Mouse (Mus musculus) intestine, embryonic 14.5 days (tissue): ENCODE measurements around the gene Ppfia4. TPM values are rescaled to one million over a fixed set of nuclear protein-coding genes. Genes with fewer than 3 reads are reported as not detected.

Experiments
- ATAC-seq: fragments of 200-750 bp; cut with Nextera tagmentation; replicated peaks from 2 replicates; pipeline ENCODE4 v1.8.0; 2017; ENCODE audit warnings: low read depth, moderate number of reproducible peaks, moderate TSS enrichment, moderate library complexity; ENCODE audit not compliant: low FRiP score, low TSS enrichment
- DNase-seq: peaks from one replicate; pipeline ENCODE4 v3.0.0-alpha.2; 2018; ENCODE audit warnings: low spot score
- H3K27ac ChIP-seq: fragments of 300-500 bp; sonication (generic); 2 replicates; pipeline ENCODE4 v1.5.1; 2014; ENCODE audit warnings: low read depth, mild to moderate bottlenecking, control low read depth
- H3K27me3 ChIP-seq: fragments of 300-500 bp; sonication (generic); replicated peaks from 2 replicates; pipeline ENCODE4 v1.6.1; 2014; ENCODE audit warnings: low read length, control low read depth; ENCODE audit not compliant: control insufficient read depth, insufficient read depth
- H3K36me3 ChIP-seq: fragments of 300-500 bp; sonication (generic); 2 replicates; pipeline ENCODE4 v1.6.1; 2014; ENCODE audit warnings: low read length, control low read depth; ENCODE audit not compliant: control insufficient read depth, insufficient read depth
- H3K4me1 ChIP-seq: fragments of 300-500 bp; sonication (generic); replicated peaks from 2 replicates; pipeline ENCODE4 v1.6.1; 2014; ENCODE audit warnings: low read length, control low read depth, mixed read lengths; ENCODE audit not compliant: control insufficient read depth, insufficient read depth
- H3K4me2 ChIP-seq: fragments of 300-500 bp; sonication (generic); 2 replicates; pipeline ENCODE4 v1.6.1; 2014; ENCODE audit warnings: low read length
- H3K4me3 ChIP-seq: fragments of 300-500 bp; sonication (generic); 2 replicates; pipeline ENCODE4 v1.5.1; 2014; ENCODE audit warnings: low read depth, low read length, control low read depth, mixed read lengths
- H3K9ac ChIP-seq: fragments of 300-500 bp; sonication (generic); 2 replicates; pipeline ENCODE4 v1.6.1; 2014; ENCODE audit warnings: mild to moderate bottlenecking, low read length
- H3K9me3 ChIP-seq: fragments of 300-500 bp; sonication (generic); 2 replicates; pipeline ENCODE4 v1.6.1; 2016; ENCODE audit warnings: low read length, control low read depth; ENCODE audit not compliant: control insufficient read depth
- WGBS: fragments of 180-500 bp; shearing (Covaris S2); extraction: QIAGEN DNeasy Blood & Tissue Kit; methylation state at CpG from one replicate; pipeline ENCODE4 v1.1.7; 2014; 5-methylcytosine and 5-hydroxymethylcytosine counted together
- polyA plus RNA-seq: library from polyadenylated mRNA; unstranded; fragments of >200 nt; fragmentation: Nextera tagmentation; extraction: Ambion mirVana; gene quantifications from 2 replicates; pipeline ENCODE4 v1.2.1, GENCODE M21; 2014

Gene Ppfia4
- polyA plus RNA-seq, 1 experiment from 2014 or later: 4.3 TPM

GRCm38 (mm10) chr1:134335211-134335923 lies 2.6 kb upstream of the Ppfia4 start:
- no peaks in the 10 kb centered on the region for H3K36me3 ChIP-seq
- no peak overlapping the region for H3K4me3 ChIP-seq
- H3K27me3 ChIP-seq: no peaks in the 10 kb centered on the region
- no peak overlapping the region for H3K9ac ChIP-seq
- H3K4me1 ChIP-seq: peaks cover 13% of the 10 kb centered on the region; the same call in 1 of the 2 replicates
- H3K4me2 ChIP-seq: no peak overlapping the region
- H3K27ac ChIP-seq: no peak overlapping the region
- WGBS: 70% methylated on average over 13 of the region's 13 CpGs
- no peaks in the 10 kb centered on the region for H3K9me3 ChIP-seq
- DNase-seq (no peak), ATAC-seq (no peak)

GRCm38 (mm10) chr1:134334111-134334827 lies 1.5 kb upstream of the Ppfia4 start:
- 61% methylated on average over 7 of the region's 7 CpGs for WGBS

GRCm38 (mm10) chr1:134333371-134334110 lies 813 bp upstream of the Ppfia4 start:
- DNase-seq: no peak
- H3K4me3 ChIP-seq: no peak overlapping the region
- no peak overlapping the region for H3K27ac ChIP-seq
- H3K9me3 ChIP-seq: no peaks in the 10 kb centered on the region
- no peak for ATAC-seq
- no peak overlapping the region for H3K9ac ChIP-seq
- H3K36me3 ChIP-seq: no peaks in the 10 kb centered on the region
- H3K4me1 ChIP-seq: peaks cover 13% of the 10 kb centered on the region; the same call in 1 of the 2 replicates
- H3K27me3 ChIP-seq: no peaks in the 10 kb centered on the region
- WGBS: 82% methylated on average over 10 of the region's 10 CpGs
- no peak overlapping the region for H3K4me2 ChIP-seq

More at GRCm38 (mm10) chr1:134334111-134334827, 1.5 kb upstream of the Ppfia4 start:
- Histone ChIP-seq H3K4me2 (no peak overlapping the region), H3K36me3 (no peaks in the 10 kb centered on the region), H3K9me3 (no peaks in the 10 kb centered on the region), H3K9ac (no peak overlapping the region), H3K4me3 (no peak overlapping the region), H3K27ac (no peak overlapping the region), H3K27me3 (no peaks in the 10 kb centered on the region), H3K4me1 (peaks cover 13% of the 10 kb centered on the region; the same call in 1 of the 2 replicates)
- DNase-seq (no peak), ATAC-seq (no peak)

GRCm38 (mm10) chr1:134331879-134332635 lies 671 bp downstream of the Ppfia4 start:
- no peak overlapping the region for H3K4me3 ChIP-seq
- ATAC-seq: peak; percentile 6; the same call in 1 of the 2 replicates

GRCm38 (mm10) chr1:134326841-134327346 lies 5.8 kb downstream of the Ppfia4 start:
- H3K4me1 ChIP-seq: no peaks in the 10 kb centered on the region
- 88% methylated on average over 12 of the region's 12 CpGs for WGBS
- H3K36me3 ChIP-seq: no peaks in the 10 kb centered on the region
- no peak overlapping the region for H3K9ac ChIP-seq
- H3K27ac ChIP-seq: no peak overlapping the region
- no peak overlapping the region for H3K4me3 ChIP-seq
- H3K4me2 ChIP-seq: no peak overlapping the region
- DNase-seq (no peak), ATAC-seq (no peak)
- H3K27me3 ChIP-seq: no peaks in the 10 kb centered on the region
- no peaks in the 10 kb centered on the region for H3K9me3 ChIP-seq

More at GRCm38 (mm10) chr1:134331879-134332635, 671 bp downstream of the Ppfia4 start:
- 58% methylated on average over 20 of the region's 20 CpGs for WGBS
- Histone ChIP-seq H3K4me2 (no peak overlapping the region; the same call in 1 of the 2 replicates), H3K9ac (no peak overlapping the region), H3K27me3 (no peaks in the 10 kb centered on the region), H3K4me1 (peaks cover 13% of the 10 kb centered on the region; the same call in 1 of the 2 replicates), H3K36me3 (no peaks in the 10 kb centered on the region), H3K9me3 (no peaks in the 10 kb centered on the region), H3K27ac (no peak overlapping the region)
- peak; percentile 94 for DNase-seq

GRCm38 (mm10) chr1:134322591-134322990 lies 10.1 kb downstream of the Ppfia4 start:
- H3K27ac ChIP-seq: no peak overlapping the region
- no peaks in the 10 kb centered on the region for H3K9me3 ChIP-seq
- H3K4me3 ChIP-seq: no peak overlapping the region
- H3K36me3 ChIP-seq: 0 out of 2 replicates have a peak, but pooled peaks cover 3% of the 10 kb centered on the region
- ATAC-seq: no peak
- no peak overlapping the region for H3K9ac ChIP-seq
- WGBS: 90% methylated on average over 6 of the region's 6 CpGs
- no peak for DNase-seq
- no peaks in the 10 kb centered on the region for H3K27me3 ChIP-seq
- H3K4me2 ChIP-seq: no peak overlapping the region
- H3K4me1 ChIP-seq: no peaks in the 10 kb centered on the region

GRCm38 (mm10) chr1:134320691-134321301 lies 11.9 kb downstream of the Ppfia4 start:
- no peak for ATAC-seq
- Histone ChIP-seq H3K4me2 (no peak overlapping the region), H3K4me1 (no peaks in the 10 kb centered on the region), H3K9me3 (no peaks in the 10 kb centered on the region), H3K9ac (no peak overlapping the region), H3K27me3 (no peaks in the 10 kb centered on the region), H3K27ac (no peak overlapping the region), H3K36me3 (peaks cover 7% of the 10 kb centered on the region; the same call in 1 of the 2 replicates), H3K4me3 (no peak overlapping the region)
- WGBS: 56% methylated on average over 14 of the region's 14 CpGs
- DNase-seq: no peak
